Mouse (Mus musculus) erythroblast, adult 5-6 weeks (primary cell): ENCODE results near the gene Ano4. TPM values are rescaled to one million over a fixed set of nuclear protein-coding genes. Genes with fewer than 3 reads are reported as not detected.
"Not testable (repeated sequence)": the region's sequence is repeated elsewhere in the genome, so short reads cannot be mapped to it uniquely, and the experiment has no call there.

ENCODE experiments used
- ATAC-seq: replicated peaks from 2 replicates; pipeline ENCODE4 v1.8.0; 2016; ENCODE audit warnings: moderate number of reproducible peaks, mild to moderate bottlenecking, moderate TSS enrichment, inconsistent platforms; ENCODE audit not compliant: poor library complexity, low FRiP score, severe bottlenecking
- total RNA-seq, 2 experiments: library from RNA; stranded (forward) in 1 of 2; stranded (reverse) in 1 of 2; fragments of 150-400 nt in 1 of 2; fragments of 200-764, 138-1000 nt in 1 of 2; gene quantifications; 2 replicates each; pipeline versions ENCODE4 v1.2.3 to v1.2.4; 2015 to 2017; ENCODE audit warnings: low replicate concordance in 2 of 2

Gene Ano4
- total RNA-seq, 2 experiments from 2014 or later = not detected

GRCm38 (mm10) chr10:89164533-89164932 is 180.0 kb downstream of the Ano4 start:
- ATAC-seq = no peak

GRCm38 (mm10) chr10:89155502-89155901 is 189.1 kb downstream of the Ano4 start:
- ATAC-seq = no peak

- no peak for ATAC-seq
Measured at GRCm38 (mm10) chr10:89154797-89155465, 189.6 kb downstream of the Ano4 start.

- ATAC-seq = no peak
Measured at GRCm38 (mm10) chr10:89149166-89149565, 195.4 kb downstream of the Ano4 start.

GRCm38 (mm10) chr10:89121391-89121790 is 223.2 kb downstream of the Ano4 start:
- no peak for ATAC-seq

- no peak for ATAC-seq
Measured at GRCm38 (mm10) chr10:89114381-89114780, 230.2 kb downstream of the Ano4 start.

- ATAC-seq = no peak
Measured at GRCm38 (mm10) chr10:89111466-89111865, 233.1 kb downstream of the Ano4 start.

GRCm38 (mm10) chr10:89110917-89111316 is 233.6 kb downstream of the Ano4 start:
- no peak for ATAC-seq

- ATAC-seq = no peak
Measured at GRCm38 (mm10) chr10:89103594-89103993, 241.0 kb downstream of the Ano4 start.

GRCm38 (mm10) chr10:89102025-89102424 is 242.5 kb downstream of the Ano4 start:
- ATAC-seq = no peak

GRCm38 (mm10) chr10:89098183-89098582 is 246.4 kb downstream of the Ano4 start:
- ATAC-seq = no peak

- no peak for ATAC-seq
Measured at GRCm38 (mm10) chr10:89092350-89093040, 252.1 kb downstream of the Ano4 start.

- no peak for ATAC-seq
Measured at GRCm38 (mm10) chr10:89077447-89077846, 267.1 kb downstream of the Ano4 start.

- ATAC-seq = no peak
Measured at GRCm38 (mm10) chr10:89055891-89056290, 288.7 kb downstream of the Ano4 start.

- not testable (repeated sequence) for ATAC-seq
Measured at GRCm38 (mm10) chr10:89044921-89045320, 299.6 kb downstream of the Ano4 start.

- no peak for ATAC-seq
Measured at GRCm38 (mm10) chr10:89044166-89044565, 300.4 kb downstream of the Ano4 start.

GRCm38 (mm10) chr10:89018926-89019325 is 325.6 kb downstream of the Ano4 start:
- ATAC-seq = no peak

- ATAC-seq = no peak
Measured at GRCm38 (mm10) chr10:89008303-89008702, 336.3 kb downstream of the Ano4 start.

- ATAC-seq = no peak
Measured at GRCm38 (mm10) chr10:89004518-89004917, 340.0 kb downstream of the Ano4 start.

GRCm38 (mm10) chr10:88986925-88987324 is 357.6 kb downstream of the Ano4 start:
- ATAC-seq = no peak

- ATAC-seq = no peak
Measured at GRCm38 (mm10) chr10:88983444-88983843, 361.1 kb downstream of the Ano4 start.
